Mouse (Mus musculus) gonadal fat pad, adult 2 months (tissue): Measurements from ENCODE around the gene Kcna1. TPM values are rescaled to one million over a fixed set of nuclear protein-coding genes. Genes with fewer than 3 reads are reported as not detected.

Experiments
- DNase-seq: peaks from one replicate; pipeline ENCODE4 v3.0.0-alpha.2; 2012; ENCODE audit warnings: low read depth
- polyA plus RNA-seq: library from polyadenylated mRNA; depleted of rRNA; stranded (reverse); fragments of >200 nt; gene quantifications from 2 replicates; pipeline ENCODE4 v1.2.3, GENCODE M21; 2012; rRNA removed

Kcna1 gene
- polyA plus RNA-seq, 1 experiment = 2.9 TPM

GRCm38 (mm10) chr6:126599201-126599995, 46.8 kb downstream of the Kcna1 start:
- DNase-seq = no peak

GRCm38 (mm10) chr6:126597741-126598140, 48.4 kb downstream of the Kcna1 start:
- no peak for DNase-seq

GRCm38 (mm10) chr6:126595805-126596629, 50.2 kb downstream of the Kcna1 start:
- DNase-seq = no peak

GRCm38 (mm10) chr6:126595130-126595529, 51.1 kb downstream of the Kcna1 start:
- DNase-seq = no peak

- peak; percentile 13 for DNase-seq
These were observed 51.8 kb downstream of the Kcna1 start for GRCm38 (mm10) chr6:126594365-126594764.

- no peak for DNase-seq
These were observed 52.8 kb downstream of the Kcna1 start for GRCm38 (mm10) chr6:126593336-126593735.

Other genes with a start within 250 kb of the Kcna1 start
- 9.4 and 10.7 TPM in 2 replicates for gene Kcna5, start 111.0 kb downstream of the Kcna1 start, polyA plus RNA-seq
- 0.24 and 0.67 TPM in 2 replicates for gene Kcna6, start 94.3 kb upstream of the Kcna1 start, polyA plus RNA-seq
- gene Ndufa9, start 202.8 kb upstream of the Kcna1 start, polyA plus RNA-seq = 90.3 and 103 TPM in 2 replicates
- 0.59 and 1.1 TPM in 2 replicates for gene Akap3, start 206.7 kb upstream of the Kcna1 start, polyA plus RNA-seq